Mouse (Mus musculus) cerebellum, adult (tissue): ENCODE results near the gene Map4.
"Not testable (repeated sequence)": the region's sequence is repeated elsewhere in the genome, so short reads cannot be mapped to it uniquely, and the experiment has no call there.

Source experiments
- ATAC-seq: cut with Nextera tagmentation; 2 replicates; pipeline ENCODE4 v1.9.2; 2017; ENCODE audit warnings: mild to moderate bottlenecking, moderate library complexity, mixed read lengths; ENCODE audit not compliant: insufficient number of reproducible peaks, low FRiP score, low TSS enrichment

Map4 gene

DNA sequence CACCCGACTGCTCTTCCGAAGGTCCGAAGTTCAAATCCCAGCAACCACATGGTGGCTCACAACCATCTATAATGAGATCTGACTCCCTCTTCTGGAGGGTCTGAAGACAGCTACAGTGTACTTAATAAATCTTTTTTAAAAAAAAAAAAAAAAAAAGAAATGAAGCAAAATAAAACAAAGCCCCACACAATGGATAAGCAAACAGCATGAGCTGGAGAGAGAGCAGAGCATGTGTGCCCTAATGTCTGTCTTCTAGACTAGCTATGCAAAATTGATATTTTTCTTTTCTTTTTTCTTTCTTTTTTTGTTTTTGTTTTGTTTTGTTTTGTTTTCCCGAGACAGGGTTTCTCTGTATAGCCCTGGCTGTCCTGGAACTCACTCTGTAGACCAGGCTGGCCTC is 49.0 kb downstream of the Map4 start:
- ATAC-seq, result not testable (repeated sequence)

DNA sequence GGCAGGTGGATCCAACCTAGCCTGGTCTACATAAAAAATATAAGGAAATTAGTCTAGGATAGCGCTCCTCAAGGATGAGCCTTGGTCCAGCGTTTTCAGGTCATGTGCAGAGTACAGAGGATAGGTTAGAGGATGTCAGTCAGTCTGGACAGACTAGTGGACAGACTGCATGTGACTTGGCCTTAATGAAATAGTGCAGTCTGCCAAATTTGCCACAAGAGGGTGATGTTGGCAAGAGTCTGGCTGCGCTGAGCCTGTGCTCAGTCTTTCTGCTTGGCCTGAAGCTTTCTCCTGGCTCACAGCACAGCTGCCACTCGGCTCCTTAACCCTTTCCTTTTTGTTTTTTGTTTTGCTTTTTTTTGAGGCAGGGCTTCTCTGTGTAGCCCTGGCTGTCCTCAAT is 54.2 kb downstream of the Map4 start:
- peak; percentile 88 for ATAC-seq

DNA sequence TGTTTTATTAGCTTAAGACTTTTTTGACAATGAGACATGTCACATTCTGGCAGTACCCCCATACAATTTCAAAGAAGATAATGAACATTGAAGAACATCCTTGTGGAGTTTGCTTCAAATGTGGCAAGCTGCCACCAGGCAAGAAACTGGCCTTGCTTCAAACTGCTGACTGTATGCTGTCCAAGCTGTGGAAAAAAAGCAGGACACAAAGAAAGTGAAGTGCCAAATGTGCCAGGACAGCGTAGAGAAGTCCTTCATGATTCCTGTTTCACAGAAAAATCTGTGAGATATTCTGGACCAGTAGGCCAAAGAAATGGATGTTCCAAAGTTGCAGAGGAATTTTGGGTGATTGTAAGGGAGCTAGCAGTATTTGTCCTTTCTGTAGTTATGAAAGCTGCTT is 57.8 kb downstream of the Map4 start:
- ATAC-seq, result no peak

DNA sequence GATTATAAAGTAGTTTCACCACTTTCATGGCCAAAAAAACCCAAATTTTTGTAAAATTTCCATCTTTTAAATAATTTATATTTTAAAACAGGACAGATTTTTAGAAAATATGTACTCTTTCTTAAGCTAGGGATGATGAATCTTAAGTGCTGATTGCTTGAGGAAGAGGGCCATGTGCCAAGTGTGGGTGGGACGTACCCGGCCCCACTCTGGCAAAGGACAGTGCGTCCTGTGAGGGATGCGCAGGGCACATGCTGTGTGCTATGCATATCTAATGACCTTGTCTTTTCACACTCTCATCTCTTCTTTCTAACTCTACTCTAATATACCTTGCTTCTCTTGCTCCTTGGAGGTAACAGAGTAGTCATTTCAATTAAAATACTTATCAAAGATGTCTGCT is 66.2 kb downstream of the Map4 start:
- ATAC-seq, result no peak

DNA sequence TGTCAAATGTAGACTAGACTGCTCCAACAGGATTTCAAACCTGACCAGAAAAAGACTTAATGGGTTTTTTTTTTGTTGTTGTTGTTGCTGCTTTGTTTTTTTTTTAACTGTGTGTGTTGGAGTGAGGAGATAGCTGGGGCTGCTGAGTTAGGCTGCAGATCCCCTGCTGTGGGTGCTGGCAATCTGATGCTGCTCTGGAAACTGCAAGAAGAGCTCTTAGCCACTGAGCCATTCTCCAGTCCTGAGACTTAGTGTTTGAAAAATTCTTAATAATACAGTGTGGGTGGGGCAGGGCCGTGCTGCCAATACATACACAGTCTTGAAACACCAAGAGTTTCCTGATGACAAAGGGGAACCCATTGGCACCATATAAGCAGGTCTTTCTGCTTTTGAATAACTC is 70.7 kb downstream of the Map4 start:
- no peak for ATAC-seq

DNA sequence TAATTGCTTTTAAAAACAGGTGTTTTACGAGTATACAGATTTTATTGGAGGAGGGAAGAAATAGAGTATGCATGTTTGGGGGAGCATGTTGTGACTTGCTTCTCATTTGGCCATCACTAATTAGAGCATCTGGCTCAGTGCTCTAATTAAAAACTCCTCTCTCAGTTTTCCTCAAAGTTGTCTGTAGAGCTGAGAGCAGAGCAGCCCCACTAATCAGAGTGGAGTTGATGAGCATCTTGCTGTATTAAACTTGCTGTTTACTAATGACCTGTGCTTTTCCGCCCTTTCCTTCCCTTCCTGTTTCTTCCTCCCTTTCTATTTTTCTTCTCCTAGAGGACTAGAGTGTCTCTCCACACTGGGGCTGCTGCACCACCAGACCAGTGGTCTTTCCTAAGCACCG is 71.2 kb downstream of the Map4 start:
- ATAC-seq, result no peak

DNA sequence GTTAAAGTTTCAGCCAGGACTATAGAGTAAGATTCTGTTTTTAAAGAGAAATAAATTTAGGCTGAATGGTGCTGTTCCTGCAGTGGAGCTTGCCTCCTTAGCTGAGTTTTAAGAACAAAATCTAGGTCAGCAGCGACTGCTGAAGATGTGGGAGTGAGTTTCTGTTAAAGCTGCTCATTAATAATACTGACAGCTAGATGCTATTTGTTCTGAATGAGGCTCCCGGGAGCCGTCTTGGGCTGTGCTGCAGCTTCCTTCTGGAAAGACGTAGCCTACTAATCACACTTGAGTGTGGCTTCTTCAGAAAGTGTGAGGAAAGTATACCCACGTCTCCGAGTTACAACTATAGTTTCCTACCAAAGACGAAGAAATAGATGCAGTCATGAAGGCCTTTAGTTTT is 88.0 kb downstream of the Map4 start:
- no peak for ATAC-seq

DNA sequence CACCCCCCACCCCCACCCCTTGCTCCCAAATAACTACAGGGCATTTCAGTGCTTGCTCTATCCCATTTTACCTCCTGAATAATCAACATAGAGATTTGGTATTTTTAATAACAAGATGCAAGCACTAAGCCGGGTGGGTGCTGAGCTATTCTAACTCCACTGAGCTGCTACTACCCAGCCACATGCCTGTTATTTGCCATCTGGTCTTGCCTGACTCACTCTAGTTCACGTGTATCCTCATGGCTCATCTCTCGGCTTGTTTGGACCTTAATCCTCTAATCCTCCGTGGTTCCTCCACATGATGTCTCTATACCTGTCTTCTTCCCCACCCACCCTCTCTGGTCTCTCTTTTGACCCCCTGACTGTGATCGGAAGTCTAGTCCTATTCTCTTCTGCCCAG is 89.1 kb downstream of the Map4 start:
- no peak for ATAC-seq

DNA sequence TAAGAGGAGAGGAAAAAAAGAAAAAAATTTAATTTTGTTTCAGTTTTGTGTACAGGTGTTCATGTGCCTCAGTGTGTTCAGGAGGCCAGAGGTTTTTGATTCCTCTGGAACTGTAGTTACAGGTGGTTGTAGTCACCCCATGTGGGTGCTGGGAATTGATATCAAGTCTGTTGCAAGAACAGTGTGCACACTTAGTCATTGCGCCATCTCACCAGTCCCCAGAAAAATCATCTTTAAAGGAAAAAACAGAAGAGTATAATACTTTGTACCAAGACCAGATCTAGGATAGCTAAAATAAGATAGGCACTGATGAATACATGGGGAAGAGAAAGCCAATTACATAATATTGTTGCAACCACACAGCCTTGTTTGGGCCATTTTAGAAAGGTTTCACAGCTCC is 90.2 kb downstream of the Map4 start:
- no peak for ATAC-seq

DNA sequence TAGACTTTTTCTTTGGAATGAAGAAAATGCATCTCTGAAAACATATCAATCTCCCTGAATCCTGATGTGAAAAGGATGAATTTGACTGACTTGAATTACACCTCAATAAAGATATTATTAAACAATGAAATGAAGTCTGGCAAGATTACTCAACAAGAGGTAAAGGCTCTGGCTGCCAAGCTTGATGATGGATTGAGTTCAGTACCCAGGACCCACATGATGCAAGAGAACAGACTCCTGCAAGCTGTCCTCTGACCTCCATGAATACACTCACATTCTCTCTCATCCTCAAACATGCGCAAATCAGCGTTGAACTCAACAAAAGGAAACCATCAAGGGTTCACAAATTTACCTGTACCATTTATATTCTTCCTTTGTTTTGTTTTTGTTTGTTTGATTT is 90.9 kb downstream of the Map4 start:
- no peak for ATAC-seq

DNA sequence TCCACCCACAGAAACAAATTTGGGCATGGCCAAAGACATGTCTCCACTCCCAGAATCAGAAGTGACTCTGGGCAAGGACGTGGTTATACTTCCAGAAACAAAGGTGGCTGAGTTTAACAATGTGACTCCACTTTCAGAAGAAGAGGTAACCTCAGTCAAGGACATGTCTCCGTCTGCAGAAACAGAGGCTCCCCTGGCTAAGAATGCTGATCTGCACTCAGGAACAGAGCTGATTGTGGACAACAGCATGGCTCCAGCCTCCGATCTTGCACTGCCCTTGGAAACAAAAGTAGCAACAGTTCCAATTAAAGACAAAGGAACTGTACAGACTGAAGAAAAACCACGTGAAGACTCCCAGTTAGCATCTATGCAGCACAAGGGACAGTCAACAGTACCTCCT is 103.8 kb downstream of the Map4 start:
- no peak for ATAC-seq

DNA sequence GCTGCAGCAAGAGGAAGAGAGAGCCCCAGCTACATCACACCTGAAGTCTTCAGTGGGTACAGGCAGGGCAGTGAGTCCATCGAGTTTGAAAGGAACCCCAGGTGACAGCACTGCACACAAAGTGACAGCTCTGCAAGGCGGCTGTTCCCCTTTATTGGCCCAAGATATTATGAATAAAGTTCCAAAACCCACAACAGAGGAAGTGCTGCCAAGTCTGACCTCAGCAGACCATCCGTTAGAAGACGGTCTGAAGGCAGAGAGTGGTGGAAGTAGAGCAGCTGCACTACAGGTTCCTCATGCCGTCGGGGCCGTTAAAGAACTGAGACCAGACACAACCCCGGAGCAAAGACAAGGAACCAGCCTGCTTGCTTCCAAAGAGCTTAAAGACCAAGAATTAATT is 106.6 kb downstream of the Map4 start:
- no peak for ATAC-seq

DNA sequence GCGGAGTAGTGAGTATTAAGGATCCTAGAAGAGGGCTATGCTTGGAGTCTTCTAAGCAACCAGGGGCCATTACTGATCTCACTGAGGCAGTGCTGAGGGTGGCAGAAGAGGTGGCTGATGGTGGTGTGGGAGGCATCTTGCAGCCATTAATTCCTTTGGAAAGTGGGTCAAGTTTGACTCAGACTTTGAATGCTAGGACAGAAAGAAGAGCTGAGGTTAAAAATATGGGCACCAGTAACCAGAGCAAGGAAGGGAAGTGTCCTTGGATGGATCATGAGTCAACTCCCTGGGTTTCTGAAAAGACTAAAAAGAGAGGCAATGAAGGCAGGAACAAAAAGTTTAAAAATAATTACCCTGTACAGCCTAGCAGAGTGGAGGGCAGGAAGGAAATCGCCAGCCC is 107.2 kb downstream of the Map4 start:
- no peak for ATAC-seq

DNA sequence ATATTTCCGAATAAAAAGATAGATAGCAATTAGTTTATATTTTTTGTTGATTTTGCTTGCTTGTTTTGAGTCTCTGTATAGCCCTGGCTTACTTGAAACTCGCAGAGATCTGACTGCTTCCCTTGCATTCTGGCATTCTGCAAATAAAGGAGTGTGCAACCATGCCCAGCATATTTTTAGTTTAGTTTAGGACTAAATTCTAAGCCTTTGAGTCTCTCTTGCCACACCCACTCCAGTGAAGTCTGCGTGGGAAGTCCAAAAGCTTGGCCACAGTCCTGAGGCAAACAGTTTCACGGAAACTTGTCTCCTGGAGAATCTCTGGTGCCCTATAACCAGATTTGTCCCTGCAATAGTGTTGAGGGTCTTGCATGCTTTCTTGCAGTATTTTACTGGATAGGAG is 113.1 kb downstream of the Map4 start:
- no peak for ATAC-seq

DNA sequence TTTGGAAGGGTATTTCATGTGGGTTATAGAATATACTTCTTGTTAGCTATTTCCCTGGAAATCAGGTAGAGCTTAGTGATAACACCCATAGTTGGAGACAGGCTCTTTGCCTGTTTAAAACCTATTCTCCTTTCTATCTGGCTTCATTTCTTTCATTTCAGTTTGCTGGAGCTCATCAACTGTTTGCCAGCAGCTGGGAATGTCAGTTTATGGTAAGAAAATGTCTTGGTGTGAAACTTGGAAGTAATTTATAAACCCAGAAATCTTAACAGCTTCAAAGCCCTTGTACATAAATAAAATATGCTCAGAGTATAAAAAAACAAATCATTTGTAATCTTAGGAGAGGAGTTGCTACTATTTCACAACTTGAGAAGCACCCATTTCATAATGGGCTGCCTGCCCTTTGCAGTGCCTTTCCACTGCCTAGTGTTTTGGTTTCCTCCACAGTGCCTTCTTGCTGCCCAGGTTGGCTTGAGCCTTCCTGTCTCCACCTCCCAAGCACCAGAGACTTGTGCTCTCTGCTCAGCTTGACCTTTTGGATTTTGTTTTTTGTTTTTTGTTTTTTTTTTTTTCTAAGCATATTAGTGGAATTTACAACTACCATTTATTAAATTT is 114.6 kb downstream of the Map4 start:
- ATAC-seq, result no peak

DNA sequence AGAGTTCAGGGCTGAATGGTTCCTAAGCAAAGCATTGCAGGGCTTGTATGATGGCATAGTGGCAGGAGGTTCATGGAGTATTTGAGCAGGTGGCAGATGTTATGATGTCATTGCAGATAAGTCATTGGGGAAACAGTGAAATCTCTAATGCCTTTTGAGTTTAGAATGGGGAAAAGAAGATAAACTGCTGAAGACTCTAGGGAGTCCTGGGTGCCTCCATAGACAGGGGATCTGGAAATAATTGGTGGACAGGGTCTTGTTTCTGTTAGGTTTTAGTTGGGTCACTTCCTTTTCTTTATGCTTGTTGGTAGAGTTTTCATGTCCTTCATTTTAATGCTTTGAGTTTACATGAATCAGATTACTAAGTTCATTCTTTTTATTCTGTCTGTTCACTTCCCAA is 116.0 kb downstream of the Map4 start:
- no peak for ATAC-seq

DNA sequence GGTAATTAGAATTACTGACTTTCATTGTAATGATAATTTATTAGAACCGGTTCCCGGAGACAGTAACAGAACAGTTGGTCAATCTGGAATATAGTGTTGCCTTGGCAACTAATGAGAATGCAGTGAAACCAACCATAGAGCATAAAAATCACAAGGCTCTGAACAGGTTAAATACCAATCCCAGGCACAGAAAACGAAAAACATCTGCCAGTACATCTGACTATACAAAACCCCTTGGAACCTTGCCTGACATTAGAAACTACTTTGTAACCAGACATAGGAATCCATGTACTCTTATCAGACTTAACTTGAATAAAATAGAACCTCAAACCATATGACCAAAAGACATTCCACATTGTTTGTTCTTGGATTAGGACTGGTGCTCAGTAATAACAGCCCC is 116.6 kb downstream of the Map4 start:
- no peak for ATAC-seq

DNA sequence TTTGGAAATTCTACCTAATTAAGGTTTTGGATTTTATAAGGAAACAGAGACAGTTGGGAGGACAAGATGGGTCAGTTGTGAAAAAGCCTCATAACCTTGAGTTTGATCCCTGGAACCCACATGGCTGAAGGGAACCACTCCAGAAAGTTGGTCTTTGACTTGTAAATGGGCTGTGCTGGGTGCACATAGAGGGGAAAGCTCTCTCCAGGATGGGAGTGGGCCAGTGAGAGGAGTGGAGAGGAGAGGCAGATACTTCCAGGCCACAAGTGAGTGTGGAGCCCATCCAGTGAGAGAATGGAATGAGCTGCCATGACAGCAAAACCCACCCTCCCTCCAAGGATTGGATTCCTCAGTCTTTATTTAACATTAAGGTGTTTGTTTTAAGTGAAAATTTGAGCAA is 119.9 kb downstream of the Map4 start:
- ATAC-seq, result no peak

DNA sequence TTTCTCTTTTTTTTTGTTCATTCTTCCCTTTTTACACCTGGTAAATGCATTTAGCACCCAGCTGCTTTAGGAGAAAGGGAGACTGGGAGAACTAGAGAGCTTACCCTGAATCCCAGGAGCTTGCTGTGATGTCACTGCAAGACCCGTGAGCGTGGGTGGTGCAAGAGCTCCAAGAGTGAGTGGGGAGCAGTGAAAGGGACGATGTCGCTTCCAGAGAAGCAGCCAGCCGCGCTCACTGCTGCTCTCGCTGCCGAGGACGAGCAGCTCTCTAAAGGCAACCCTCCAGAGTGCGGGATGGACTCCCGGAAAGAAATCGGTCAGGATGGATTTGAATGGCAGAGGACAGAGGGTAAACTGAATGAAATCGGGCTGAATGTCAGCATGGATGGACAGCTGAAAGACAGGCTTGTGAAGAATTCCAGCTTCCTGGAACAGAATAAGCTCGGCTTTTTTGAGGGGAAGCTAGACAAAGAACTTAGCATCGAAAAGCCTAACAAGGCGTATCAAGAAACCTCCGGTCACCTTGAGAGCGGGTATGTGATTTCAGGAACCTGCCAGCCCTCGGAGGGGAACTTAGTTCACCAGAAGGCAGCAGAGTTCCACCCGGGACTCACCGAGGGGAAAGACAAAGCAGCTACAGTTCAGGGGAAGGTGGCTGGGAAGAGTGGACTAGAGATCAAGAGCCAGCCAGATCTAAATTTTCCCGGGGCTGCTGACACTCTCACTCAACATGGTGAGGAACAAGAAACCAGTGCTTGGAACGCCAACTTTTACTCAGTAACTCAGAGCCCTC is 120.8 kb downstream of the Map4 start:
- ATAC-seq, result peak; percentile 50

DNA sequence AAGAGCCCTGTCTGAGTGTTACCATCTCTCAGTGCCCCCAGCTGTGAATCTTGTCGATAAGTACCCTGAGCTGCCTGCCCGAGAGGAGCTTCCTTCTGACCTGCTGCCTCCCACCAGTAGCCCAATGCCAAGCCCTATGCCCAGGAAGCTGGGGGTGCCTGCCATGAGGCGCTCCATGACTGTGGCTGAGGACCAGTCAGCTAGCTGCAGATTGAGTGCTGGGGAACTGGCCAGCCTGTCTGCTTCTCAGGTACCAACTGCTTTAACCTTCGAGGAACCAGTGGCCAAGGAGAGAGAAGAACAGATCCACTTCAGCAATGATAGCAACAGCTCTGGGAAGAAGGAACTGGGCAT is 121.7 kb downstream of the Map4 start:
- peak; percentile 52 for ATAC-seq

DNA sequence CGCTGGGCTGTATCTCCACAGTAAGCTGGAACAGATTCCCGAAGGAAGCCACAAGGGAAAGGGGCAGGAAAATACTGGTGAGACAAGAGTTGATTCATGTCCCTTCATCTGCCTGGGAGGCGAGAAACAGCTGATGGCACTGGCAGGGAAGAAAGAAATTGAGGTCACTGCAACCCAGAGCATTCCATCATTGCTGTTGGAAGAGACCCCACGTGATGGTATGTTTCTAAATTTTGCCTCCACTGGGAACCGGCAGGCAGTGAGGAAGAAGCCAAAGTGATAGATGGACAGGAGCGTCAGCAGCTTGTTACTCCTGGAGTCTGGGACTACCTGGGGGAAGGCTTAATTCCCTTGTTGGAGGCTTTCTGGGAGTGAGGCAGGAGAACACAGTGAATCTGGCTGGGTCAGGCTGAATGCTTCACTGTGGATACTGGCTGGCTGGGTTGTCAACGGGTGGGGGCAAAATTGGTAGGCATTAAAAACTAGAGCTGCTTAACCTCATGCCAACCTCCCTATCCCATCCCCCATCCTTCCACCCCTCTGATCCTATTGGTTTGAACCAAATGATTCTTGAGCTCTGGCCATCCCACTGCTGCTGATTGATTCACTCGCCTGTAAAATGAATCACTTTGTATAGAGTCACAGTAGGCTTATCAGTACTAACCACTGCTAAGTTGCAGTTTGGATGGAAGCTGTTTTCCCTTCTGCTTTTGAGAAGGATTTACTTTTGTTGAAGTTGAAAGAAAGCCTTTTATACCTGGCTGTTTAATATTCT is 122.2 kb downstream of the Map4 start:
- peak; percentile 84 for ATAC-seq

DNA sequence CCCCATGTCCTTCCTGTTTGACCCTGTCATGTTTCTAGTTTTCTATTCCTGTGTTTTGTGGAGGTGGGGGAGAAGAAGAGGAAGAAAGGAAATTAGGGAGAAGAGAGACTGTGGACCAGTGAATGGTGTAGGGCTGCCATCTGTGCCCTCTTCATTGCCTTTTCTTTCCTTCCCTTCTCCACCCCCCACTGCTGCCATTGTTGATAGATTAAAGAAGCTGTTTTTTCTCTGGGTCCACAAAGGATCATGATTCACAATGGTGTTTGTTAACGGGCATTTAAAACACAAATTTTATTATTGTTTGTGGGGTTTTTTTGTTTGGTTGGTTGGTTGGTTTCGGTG is 122.8 kb downstream of the Map4 start:
- no peak for ATAC-seq
